Mouse (Mus musculus): ENCODE data around the gene Tlk2. TPM values are rescaled to one million over a fixed set of nuclear protein-coding genes. Genes with fewer than 3 reads are reported as not detected.

Tlk2 gene
- total and polyA plus RNA-seq, 2 experiments, result 5.6 to 23.4 TPM

- WGBS, result 86% methylated on average over 3 of the region's 3 CpGs
- peaks cover 8% of the 10 kb centered on the region for H3K36me3 ChIP-seq (ENCODE audit: control insufficient read depth, insufficient read depth, low read length)
- H3K4me1 ChIP-seq (ENCODE audit: control insufficient read depth, insufficient read depth, low read length), result no peaks in the 10 kb centered on the region
- H3K27me3 ChIP-seq (ENCODE audit: control insufficient read depth, insufficient read depth, low read length), result no peaks in the 10 kb centered on the region
- H3K79me2 ChIP-seq (ENCODE audit: control insufficient read depth, insufficient read depth, low read length), result no peaks in the 10 kb centered on the region
- H3K27ac ChIP-seq (replicated peaks; ENCODE audit: insufficient read depth, low read depth, low read length), result no peak overlapping the region
- no peak overlapping the region for H3K9ac ChIP-seq (ENCODE audit: low read depth, low read length)
- no peak overlapping the region for H3K4me3 ChIP-seq (ENCODE audit: insufficient read depth, low read depth, low read length)
- TF ChIP-seq CTCF (IDR thresholded peaks at IDR 0.05; ENCODE audit: low read depth, low read length), result no peak
- no peak for TF ChIP-seq POLR2A (IDR thresholded peaks at IDR 0.05; ENCODE audit: extremely low read depth, insufficient read depth, low read length)
- DNase-seq (ENCODE audit: extremely low read depth, low read depth, low spot score), result no peak
Observed at GRCm38 (mm10) chr11:105144084-105144483, 34.5 kb upstream of the Tlk2 start.

DNA sequence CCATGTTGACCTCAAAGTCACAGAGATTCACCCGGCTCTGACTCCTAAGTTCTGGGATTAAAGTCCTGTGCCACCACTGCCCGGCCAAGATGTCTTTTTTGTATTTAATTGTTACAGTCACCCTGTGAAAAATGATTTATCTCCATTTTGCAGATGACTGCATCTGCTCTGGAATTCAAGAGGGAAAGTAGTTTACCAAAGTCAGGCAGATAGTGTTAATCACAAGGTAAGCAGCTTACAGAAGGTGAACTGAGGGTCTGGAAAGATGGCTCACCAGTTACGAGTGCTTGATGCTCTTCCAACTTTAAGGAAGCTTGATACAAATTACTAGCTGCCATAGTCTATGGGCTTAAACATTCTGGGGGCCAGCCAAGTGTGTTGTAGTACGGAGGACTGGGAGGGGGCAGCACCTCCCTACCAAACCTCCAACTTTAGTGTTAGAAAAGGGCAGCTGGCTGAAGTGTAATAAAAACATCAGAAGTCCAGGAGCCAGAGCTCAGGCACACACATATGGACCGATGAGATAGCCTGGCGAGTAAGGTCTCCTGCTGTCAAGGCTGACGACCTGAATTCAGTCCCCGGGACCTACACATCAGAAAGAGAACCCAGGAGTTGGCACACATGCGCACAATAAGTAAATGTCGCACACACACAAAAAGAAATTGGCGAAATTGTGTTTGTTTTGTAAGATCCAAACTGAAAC is 33.9 kb upstream of the Tlk2 start:
- Histone ChIP-seq H3K9ac (ENCODE audit: low read depth, low read length) (no peak overlapping the region), H3K27ac (replicated peaks; ENCODE audit: insufficient read depth, low read depth, low read length) (no peak overlapping the region), H3K4me1 (ENCODE audit: control insufficient read depth, insufficient read depth, low read length) (no peaks in the 10 kb centered on the region), H3K36me3 (ENCODE audit: control insufficient read depth, insufficient read depth, low read length) (peaks cover 6% of the 10 kb centered on the region), H3K4me3 (ENCODE audit: insufficient read depth, low read depth, low read length) (no peak overlapping the region), H3K79me2 (ENCODE audit: control insufficient read depth, insufficient read depth, low read length) (no peaks in the 10 kb centered on the region), H3K27me3 (ENCODE audit: control insufficient read depth, insufficient read depth, low read length) (no peaks in the 10 kb centered on the region)
- no peak for TF ChIP-seq POLR2A (IDR thresholded peaks at IDR 0.05; ENCODE audit: extremely low read depth, insufficient read depth, low read length)
- no peak for TF ChIP-seq CTCF (IDR thresholded peaks at IDR 0.05; ENCODE audit: low read depth, low read length)
- WGBS, result 78% methylated on average over 11 of the region's 11 CpGs
- DNase-seq (ENCODE audit: extremely low read depth, low read depth, low spot score), result no peak

GRCm38 (mm10) chr11:105145211-105145610 is 33.4 kb upstream of the Tlk2 start:
- no peaks in the 10 kb centered on the region for H3K79me2 ChIP-seq (ENCODE audit: control insufficient read depth, insufficient read depth, low read length)
- no peak for DNase-seq (ENCODE audit: extremely low read depth, low read depth, low spot score)
- 77% methylated on average over 10 of the region's 10 CpGs for WGBS
- no peak for TF ChIP-seq CTCF (IDR thresholded peaks at IDR 0.05; ENCODE audit: low read depth, low read length)
- H3K4me1 ChIP-seq (ENCODE audit: control insufficient read depth, insufficient read depth, low read length), result no peaks in the 10 kb centered on the region
- H3K27me3 ChIP-seq (ENCODE audit: control insufficient read depth, insufficient read depth, low read length), result no peaks in the 10 kb centered on the region
- H3K36me3 ChIP-seq (ENCODE audit: control insufficient read depth, insufficient read depth, low read length), result peaks cover under 1% of the 10 kb centered on the region; the same call in 1 of the 2 replicates
- no peak overlapping the region for H3K27ac ChIP-seq (replicated peaks; ENCODE audit: insufficient read depth, low read depth, low read length)
- H3K4me3 ChIP-seq (ENCODE audit: insufficient read depth, low read depth, low read length), result no peak overlapping the region
- no peak overlapping the region for H3K9ac ChIP-seq (ENCODE audit: low read depth, low read length)

GRCm38 (mm10) chr11:105146593-105146992 is 32.0 kb upstream of the Tlk2 start, which contains the start of gene Gm10842:
Gene Gm10842 (plus strand): TSS chr11:105146893.
- Histone ChIP-seq H3K9ac (ENCODE audit: low read depth, low read length) (no peak within 1 kb of the TSS), H3K27ac (replicated peaks; ENCODE audit: insufficient read depth, low read depth, low read length) (no peak within 1 kb of the TSS), H3K27me3 (ENCODE audit: control insufficient read depth, insufficient read depth, low read length) (no peaks in the 10 kb centered on the region), H3K4me1 (ENCODE audit: control insufficient read depth, insufficient read depth, low read length) (no peaks in the 10 kb centered on the region), H3K79me2 (ENCODE audit: control insufficient read depth, insufficient read depth, low read length) (no peaks in the 10 kb centered on the region), H3K4me3 (ENCODE audit: insufficient read depth, low read depth, low read length) (no peak within 1 kb of the TSS), H3K36me3 (ENCODE audit: control insufficient read depth, insufficient read depth, low read length) (no peaks in the 10 kb centered on the region)
- TF ChIP-seq CTCF (IDR thresholded peaks at IDR 0.05; ENCODE audit: low read depth, low read length) (no peak), POLR2A (IDR thresholded peaks at IDR 0.05; ENCODE audit: extremely low read depth, insufficient read depth, low read length) (no peak)
- 84% methylated on average over 3 of the region's 3 CpGs for WGBS
- DNase-seq (ENCODE audit: extremely low read depth, low read depth, low spot score), result no peak

- no peak for DNase-seq (ENCODE audit: extremely low read depth, low read depth, low spot score)
- WGBS, result 69% methylated on average over 3 of the region's 3 CpGs
- Histone ChIP-seq H3K4me1 (ENCODE audit: control insufficient read depth, insufficient read depth, low read length) (no peaks in the 10 kb centered on the region), H3K36me3 (ENCODE audit: control insufficient read depth, insufficient read depth, low read length) (no peaks in the 10 kb centered on the region), H3K27ac (replicated peaks; ENCODE audit: insufficient read depth, low read depth, low read length) (no peak overlapping the region), H3K27me3 (ENCODE audit: control insufficient read depth, insufficient read depth, low read length) (no peaks in the 10 kb centered on the region), H3K79me2 (ENCODE audit: control insufficient read depth, insufficient read depth, low read length) (no peaks in the 10 kb centered on the region), H3K4me3 (ENCODE audit: insufficient read depth, low read depth, low read length) (no peak overlapping the region), H3K9ac (ENCODE audit: low read depth, low read length) (no peak overlapping the region)
- TF ChIP-seq CTCF (IDR thresholded peaks at IDR 0.05; ENCODE audit: low read depth, low read length), result no peak
- no peak for TF ChIP-seq POLR2A (IDR thresholded peaks at IDR 0.05; ENCODE audit: extremely low read depth, insufficient read depth, low read length)
Observed at GRCm38 (mm10) chr11:105149353-105149752, 29.3 kb upstream of the Tlk2 start.

GRCm38 (mm10) chr11:105149766-105150165 is 28.8 kb upstream of the Tlk2 start:
- Histone ChIP-seq H3K36me3 (ENCODE audit: control insufficient read depth, insufficient read depth, low read length) (no peaks in the 10 kb centered on the region), H3K9ac (ENCODE audit: low read depth, low read length) (no peak overlapping the region), H3K79me2 (ENCODE audit: control insufficient read depth, insufficient read depth, low read length) (no peaks in the 10 kb centered on the region), H3K4me3 (ENCODE audit: insufficient read depth, low read depth, low read length) (no peak overlapping the region), H3K4me1 (ENCODE audit: control insufficient read depth, insufficient read depth, low read length) (no peaks in the 10 kb centered on the region), H3K27ac (replicated peaks; ENCODE audit: insufficient read depth, low read depth, low read length) (no peak overlapping the region), H3K27me3 (ENCODE audit: control insufficient read depth, insufficient read depth, low read length) (no peaks in the 10 kb centered on the region)
- TF ChIP-seq CTCF (IDR thresholded peaks at IDR 0.05; ENCODE audit: low read depth, low read length) (no peak), POLR2A (IDR thresholded peaks at IDR 0.05; ENCODE audit: extremely low read depth, insufficient read depth, low read length) (no peak)
- 95% methylated on average over 1 of the region's 1 CpGs for WGBS
- DNase-seq (ENCODE audit: extremely low read depth, low read depth, low spot score), result no peak
